Mouse (Mus musculus) neural tube, embryonic 14.5 days (tissue): ENCODE data around the gene Zfp940. TPM values are rescaled to one million over a fixed set of nuclear protein-coding genes. Genes with fewer than 3 reads are reported as not detected.
"Not testable (repeated sequence)": the region's sequence is repeated elsewhere in the genome, so short reads cannot be mapped to it uniquely, and the experiment has no call there.

Source experiments
- ATAC-seq: fragments of 200-750 bp; cut with Nextera tagmentation; 2 replicates; pipeline ENCODE4 v1.8.0; 2017; ENCODE audit warnings: low read depth, mild to moderate bottlenecking, moderate TSS enrichment, moderate library complexity
- H3K27ac ChIP-seq: fragments of 300-500 bp; sonication (generic); 2 replicates; pipeline ENCODE4 v1.5.1; 2014; ENCODE audit warnings: low read depth, mild to moderate bottlenecking, control low read depth, low read length, moderate library complexity, mixed read lengths
- H3K27me3 ChIP-seq: fragments of 300-500 bp; sonication (generic); 2 replicates; pipeline ENCODE4 v1.6.1; 2014; ENCODE audit warnings: low read length; ENCODE audit not compliant: control insufficient read depth, insufficient read depth
- H3K36me3 ChIP-seq: fragments of 300-500 bp; sonication (generic); 2 replicates; pipeline ENCODE4 v1.6.1; 2014; ENCODE audit warnings: low read length, mixed read lengths; ENCODE audit not compliant: control insufficient read depth, insufficient read depth
- H3K4me1 ChIP-seq: fragments of 300-500 bp; sonication (generic); 2 replicates; pipeline ENCODE4 v1.6.1; 2014; ENCODE audit warnings: low read length; ENCODE audit not compliant: control insufficient read depth, insufficient read depth
- H3K4me2 ChIP-seq: fragments of 300-500 bp; sonication (generic); 2 replicates; pipeline ENCODE4 v1.6.1; 2014; ENCODE audit warnings: mild to moderate bottlenecking, low read depth, low read length, control low read depth
- H3K4me3 ChIP-seq: fragments of 300-500 bp; sonication (generic); 2 replicates; pipeline ENCODE4 v1.5.1; 2014; ENCODE audit warnings: low read depth, low read length, control low read depth, mixed read lengths
- H3K9ac ChIP-seq: fragments of 300-500 bp; sonication (generic); replicated peaks from 2 replicates; pipeline ENCODE4 v1.6.1; 2014; ENCODE audit warnings: low read depth, mild to moderate bottlenecking, control low read depth, low read length, mixed read lengths
- H3K9me3 ChIP-seq: fragments of 300-500 bp; sonication (generic); 2 replicates; pipeline ENCODE4 v1.6.1; 2016; ENCODE audit warnings: low read length; ENCODE audit not compliant: control insufficient read depth
- WGBS: fragments of 180-500 bp; shearing (Covaris S2); extraction: QIAGEN DNeasy Blood & Tissue Kit; methylation state at CpG from one replicate; pipeline ENCODE4 v1.1.7; 2014; 5-methylcytosine and 5-hydroxymethylcytosine counted together
- polyA plus RNA-seq: library from polyadenylated mRNA; unstranded; fragments of >200 nt; fragmentation: Nextera tagmentation; extraction: Ambion mirVana; gene quantifications from 2 replicates; pipeline ENCODE4 v1.2.1, GENCODE M21; 2014

The Zfp940 gene
- polyA plus RNA-seq: 13.4 and 16.0 TPM in 2 replicates

- Histone ChIP-seq H3K27me3 (no peaks in the 10 kb centered on the region), H3K36me3 (no peaks in the 10 kb centered on the region), H3K27ac (peak within 1 kb of the TSS; percentile 22; the same call in 1 of the 2 replicates), H3K4me1 (0 out of 2 replicates have a peak, but pooled peaks cover 4% of the 10 kb centered on the region), H3K9me3 (no peaks in the 10 kb centered on the region), H3K4me3 (peak within 1 kb of the TSS; percentile 43), H3K9ac (peak within 1 kb of the TSS; percentile 68), H3K4me2 (peak within 1 kb of the TSS; percentile 84)
- 2% methylated on average over 21 of the region's 21 CpGs for WGBS
- ATAC-seq: peak; percentile 99
Measured at GRCm38 (mm10) chr7:29853219-29853842, at the start of gene Zfp940. TSS of gene Zfp940 (minus strand) at chr7:29853669.

GRCm38 (mm10) chr7:29898351-29898750 lies 44.9 kb upstream of the Zfp940 start:
- Histone ChIP-seq H3K27me3 (no peaks in the 10 kb centered on the region), H3K9me3 (peaks cover 18% of the 10 kb centered on the region), H3K27ac (no peak overlapping the region), H3K36me3 (peaks cover 55% of the 10 kb centered on the region), H3K4me1 (no peaks in the 10 kb centered on the region), H3K4me3 (no peak overlapping the region), H3K9ac (no peak overlapping the region), H3K4me2 (no peak overlapping the region)
- no peak for ATAC-seq
- WGBS: 93% methylated on average over 4 of the region's 4 CpGs

DNA sequence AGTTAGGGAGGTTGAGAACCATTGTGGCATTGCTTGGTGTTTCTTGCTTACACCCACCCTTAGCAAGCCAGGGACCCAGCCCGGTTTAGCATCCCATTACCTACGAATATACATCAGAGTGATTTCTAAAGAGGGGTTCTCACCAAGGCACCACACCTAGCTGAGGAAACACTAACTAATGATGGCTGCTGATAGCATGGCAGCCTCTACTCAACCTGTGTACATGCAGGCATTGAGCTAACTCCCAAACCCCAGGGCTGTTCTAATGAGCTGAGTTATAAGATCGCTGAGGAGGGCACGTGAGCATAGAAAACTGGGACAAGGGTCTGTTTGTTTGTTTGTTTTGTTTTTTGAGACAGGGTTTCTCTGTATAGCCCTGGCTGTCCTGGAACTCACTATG lies 39.3 kb upstream of the Zfp940 start:
- H3K9me3 ChIP-seq: peaks cover 25% of the 10 kb centered on the region
- H3K4me2 ChIP-seq: no peak overlapping the region
- H3K36me3 ChIP-seq: peaks cover 64% of the 10 kb centered on the region
- WGBS: over 99% methylated on average over 4 of the region's 4 CpGs
- no peaks in the 10 kb centered on the region for H3K4me1 ChIP-seq
- H3K9ac ChIP-seq: no peak overlapping the region
- ATAC-seq: no peak
- H3K27me3 ChIP-seq: no peaks in the 10 kb centered on the region
- H3K27ac ChIP-seq: no peak overlapping the region
- no peak overlapping the region for H3K4me3 ChIP-seq

- Histone ChIP-seq H3K9me3 (peaks cover 30% of the 10 kb centered on the region), H3K27me3 (no peaks in the 10 kb centered on the region), H3K27ac (no peak overlapping the region), H3K4me2 (no peak overlapping the region), H3K9ac (no peak overlapping the region), H3K4me1 (no peaks in the 10 kb centered on the region), H3K36me3 (peaks cover 47% of the 10 kb centered on the region), H3K4me3 (no peak overlapping the region)
- no peak for ATAC-seq
- WGBS: 97% methylated on average over 7 of the region's 7 CpGs
Measured at GRCm38 (mm10) chr7:29890501-29890900, 37.0 kb upstream of the Zfp940 start.

GRCm38 (mm10) chr7:29880916-29881315 lies 27.4 kb upstream of the Zfp940 start:
- Histone ChIP-seq H3K9me3 (peaks cover 4% of the 10 kb centered on the region; the same call in 1 of the 2 replicates), H3K36me3 (peaks cover 2% of the 10 kb centered on the region; the same call in 1 of the 2 replicates), H3K27ac (no peak overlapping the region), H3K27me3 (no peaks in the 10 kb centered on the region), H3K4me3 (no peak overlapping the region), H3K9ac (no peak overlapping the region), H3K4me1 (no peaks in the 10 kb centered on the region), H3K4me2 (no peak overlapping the region)
- WGBS: 92% methylated on average over 7 of the region's 7 CpGs
- no peak for ATAC-seq

DNA sequence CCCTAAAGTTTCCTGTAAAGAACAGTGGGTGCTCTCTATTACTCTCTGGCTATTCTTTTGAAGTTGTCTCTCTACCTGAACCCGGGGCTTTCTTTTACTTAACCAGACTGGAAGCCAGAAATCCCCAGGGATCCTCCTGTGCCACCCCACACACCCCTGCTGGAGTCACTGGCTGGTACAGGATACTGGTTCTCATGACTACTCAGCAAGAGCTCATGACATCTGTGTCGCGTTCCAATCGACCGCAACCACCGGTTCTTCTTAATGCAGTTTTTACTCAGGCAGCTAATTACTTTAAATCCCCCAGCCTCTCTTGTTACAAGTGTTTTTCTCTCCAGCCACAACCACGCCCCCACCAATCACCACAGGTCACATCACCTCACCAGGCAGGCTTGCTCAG lies 26.6 kb upstream of the Zfp940 start:
- no peak for ATAC-seq
- Histone ChIP-seq H3K27ac (no peak overlapping the region), H3K4me2 (no peak overlapping the region), H3K9ac (no peak overlapping the region), H3K4me3 (no peak overlapping the region), H3K9me3 (peaks cover 12% of the 10 kb centered on the region), H3K27me3 (no peaks in the 10 kb centered on the region), H3K36me3 (peaks cover 11% of the 10 kb centered on the region), H3K4me1 (no peaks in the 10 kb centered on the region)
- WGBS: 74% methylated on average over 7 of the region's 7 CpGs

GRCm38 (mm10) chr7:29877561-29877960 lies 24.1 kb upstream of the Zfp940 start:
- not testable (repeated sequence) for H3K4me2 ChIP-seq, H3K4me1 ChIP-seq, ATAC-seq, H3K4me3 ChIP-seq, H3K9ac ChIP-seq, H3K27ac ChIP-seq, H3K27me3 ChIP-seq
- Histone ChIP-seq H3K36me3 (peaks cover 22% of the 10 kb centered on the region), H3K9me3 (peaks cover 23% of the 10 kb centered on the region)
- WGBS: 93% methylated on average over 9 of the region's 9 CpGs

- peaks cover 22% of the 10 kb centered on the region for H3K36me3 ChIP-seq
- no peak overlapping the region for H3K4me3 ChIP-seq
- H3K9me3 ChIP-seq: peaks cover 25% of the 10 kb centered on the region
- no peaks in the 10 kb centered on the region for H3K27me3 ChIP-seq
- H3K4me1 ChIP-seq: no peaks in the 10 kb centered on the region
- 96% methylated on average over 10 of the region's 10 CpGs for WGBS
- ATAC-seq: no peak
- H3K4me2 ChIP-seq: no peak overlapping the region
- no peak overlapping the region for H3K9ac ChIP-seq
- H3K27ac ChIP-seq: no peak overlapping the region
Measured at GRCm38 (mm10) chr7:29874256-29874655, 20.8 kb upstream of the Zfp940 start.

DNA sequence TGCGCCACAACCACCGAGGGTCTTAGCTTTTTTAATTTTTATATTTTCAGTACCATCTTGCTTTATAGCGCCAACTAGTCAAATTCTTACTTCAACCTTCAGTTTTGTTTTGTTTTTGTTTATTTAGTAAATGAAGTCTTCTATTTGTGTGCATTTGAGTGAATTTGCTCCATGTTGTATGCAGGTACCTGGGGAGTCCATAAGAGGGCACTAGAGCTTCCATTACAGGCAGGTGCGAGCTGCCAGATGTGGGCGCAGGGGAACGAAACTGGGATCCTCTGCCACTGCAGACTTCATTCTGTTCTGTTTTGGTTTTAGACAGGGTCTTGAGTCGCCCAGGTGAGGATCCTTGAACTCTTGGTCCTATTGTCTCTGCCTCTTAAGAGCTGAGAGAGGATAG lies 8.2 kb upstream of the Zfp940 start:
- no peak for ATAC-seq
- 89% methylated on average over 7 of the region's 7 CpGs for WGBS
- Histone ChIP-seq H3K36me3 (no peaks in the 10 kb centered on the region), H3K4me3 (no peak overlapping the region), H3K27ac (no peak overlapping the region), H3K4me1 (peaks cover 9% of the 10 kb centered on the region), H3K4me2 (no peak overlapping the region), H3K9ac (no peak overlapping the region), H3K9me3 (no peaks in the 10 kb centered on the region), H3K27me3 (no peaks in the 10 kb centered on the region)
